Mouse (Mus musculus): ENCODE data around the gene Usp12.
"Not testable (repeated sequence)": the region's sequence is repeated elsewhere in the genome, so short reads cannot be mapped to it uniquely, and the experiment has no call there.

Gene Usp12

DNA sequence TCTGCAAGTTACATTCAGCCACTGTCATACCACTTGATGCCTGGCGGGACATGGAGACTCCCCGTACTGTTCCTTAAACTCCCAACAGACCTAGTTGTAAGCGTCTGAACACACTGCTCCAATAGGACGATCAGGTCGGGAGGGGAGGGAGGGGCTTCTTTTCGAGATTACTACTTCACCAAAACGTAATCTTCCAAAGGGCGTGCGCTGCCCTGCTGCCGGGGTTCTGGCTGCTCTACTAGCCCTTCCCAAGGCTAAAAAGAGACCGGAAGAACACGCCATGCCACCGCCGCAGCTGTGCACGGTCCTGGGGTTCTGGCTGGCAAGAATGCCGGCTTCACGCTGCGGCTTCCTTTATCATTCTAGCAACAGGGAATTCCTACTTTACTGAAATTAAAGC is 58.5 kb downstream of the Usp12 start:
- DNase-seq, result no peak

DNA sequence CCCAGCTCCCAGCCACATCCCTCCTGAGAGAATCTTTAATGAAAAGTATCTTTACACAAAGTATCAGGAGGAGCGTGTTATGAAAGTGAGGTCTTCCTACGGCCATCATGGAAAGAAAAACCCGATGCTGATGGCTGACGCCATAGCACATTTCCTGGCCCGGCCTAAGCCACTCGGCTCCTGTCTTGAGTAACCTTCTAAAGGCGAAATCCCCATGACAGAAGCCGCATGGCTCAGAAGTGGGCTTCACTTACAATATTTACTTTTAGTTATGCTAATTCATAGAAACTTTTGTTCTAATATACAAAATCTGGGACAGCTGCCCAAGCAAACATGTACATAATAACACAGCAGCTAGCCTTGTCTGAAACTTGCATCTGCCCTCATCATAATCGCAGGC is 59.8 kb downstream of the Usp12 start:
- DNase-seq, result not testable (repeated sequence)

DNA sequence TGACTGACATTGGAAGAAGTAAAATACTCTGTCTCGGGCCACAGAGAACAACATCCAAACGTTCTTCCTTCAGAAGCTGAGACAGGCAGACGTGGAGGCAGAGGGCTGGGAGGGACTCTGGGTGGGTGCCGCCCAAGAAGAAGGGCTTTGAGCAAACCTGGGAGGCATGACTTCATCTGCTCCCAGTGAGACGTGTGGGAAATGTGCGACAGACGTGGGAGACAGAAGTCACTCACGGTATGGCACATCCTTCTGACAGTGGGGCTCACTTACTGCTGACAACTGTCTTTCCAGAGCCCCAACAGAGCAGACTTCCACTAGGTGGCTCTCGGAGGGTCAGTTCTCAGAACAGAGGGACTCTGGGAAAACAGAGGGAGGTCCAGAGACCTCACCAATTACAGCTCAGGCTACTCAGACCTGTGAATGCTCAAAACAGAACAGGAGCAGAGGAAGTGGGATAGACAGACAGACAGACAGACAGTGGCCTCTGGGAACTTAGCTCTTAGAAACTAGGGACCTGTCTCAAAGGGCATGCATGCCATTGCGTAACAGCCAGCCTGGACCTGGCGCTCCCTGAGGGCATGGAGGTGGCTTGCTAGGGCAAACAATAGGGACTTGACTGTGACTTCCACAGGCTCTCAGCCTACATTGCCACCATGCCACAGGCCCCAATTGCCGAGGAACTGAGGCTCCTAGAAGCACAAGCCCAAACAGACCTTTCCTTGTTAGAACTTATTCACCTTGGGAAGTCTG is 60.7 kb downstream of the Usp12 start:
- DNase-seq, result peak; percentile 33

DNA sequence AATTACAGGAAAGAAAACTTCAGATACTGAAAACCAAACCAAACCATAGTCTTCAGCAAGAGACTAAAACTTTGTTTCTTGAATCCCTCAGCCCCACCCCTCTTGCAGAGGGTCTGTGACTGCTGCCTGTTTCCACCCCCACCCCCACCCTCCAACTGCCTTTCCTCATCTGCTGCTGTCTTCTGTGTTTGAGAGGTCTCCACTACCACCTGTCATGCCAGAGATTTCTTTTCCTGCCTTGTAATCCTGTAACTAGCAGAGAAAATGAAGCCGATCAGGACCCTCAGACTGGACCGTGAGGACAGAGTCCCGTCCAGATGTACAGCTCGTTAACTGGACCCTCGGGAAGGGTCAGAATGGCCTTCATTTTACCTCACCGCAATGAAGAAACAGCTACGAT is 61.4 kb downstream of the Usp12 start:
- DNase-seq, result no peak

DNA sequence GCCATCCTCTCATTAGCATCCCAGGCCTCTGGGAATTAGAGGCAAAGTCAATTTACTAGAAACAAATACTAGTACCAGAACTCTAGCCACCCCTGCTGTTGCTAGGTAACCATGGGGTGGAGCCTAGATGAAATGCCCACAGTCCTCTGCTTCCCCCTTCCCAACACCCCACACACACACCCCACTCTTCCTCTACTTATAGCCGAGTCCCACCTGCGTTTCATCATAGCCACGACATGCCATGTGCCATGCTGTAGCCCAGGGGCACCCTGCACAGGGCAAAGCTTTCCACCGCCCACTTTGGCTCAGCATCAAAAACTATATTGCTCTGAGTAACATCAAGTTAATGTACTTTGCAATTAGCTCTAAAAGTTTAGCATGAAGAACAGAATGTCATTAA is 67.8 kb downstream of the Usp12 start:
- no peak for DNase-seq

DNA sequence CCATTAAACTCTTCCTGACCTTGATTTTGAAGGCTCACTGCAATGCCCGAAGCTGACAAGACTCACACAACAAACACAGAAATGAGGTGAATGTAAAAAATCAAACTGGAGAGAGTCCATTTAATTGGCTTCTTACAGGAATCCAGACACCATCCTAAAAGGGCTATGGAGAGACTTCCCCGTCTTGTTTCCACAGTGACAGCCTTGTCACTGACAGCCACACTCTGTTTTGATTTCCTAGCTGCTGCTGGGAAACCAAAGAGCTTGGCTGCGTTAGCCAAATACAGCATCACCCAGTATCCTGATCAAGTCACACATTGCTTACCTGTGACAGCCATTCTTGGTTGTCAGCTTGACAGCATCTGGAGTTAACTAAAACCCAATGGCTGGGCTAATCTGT is 69.8 kb downstream of the Usp12 start:
- DNase-seq, result peak; percentile 42

DNA sequence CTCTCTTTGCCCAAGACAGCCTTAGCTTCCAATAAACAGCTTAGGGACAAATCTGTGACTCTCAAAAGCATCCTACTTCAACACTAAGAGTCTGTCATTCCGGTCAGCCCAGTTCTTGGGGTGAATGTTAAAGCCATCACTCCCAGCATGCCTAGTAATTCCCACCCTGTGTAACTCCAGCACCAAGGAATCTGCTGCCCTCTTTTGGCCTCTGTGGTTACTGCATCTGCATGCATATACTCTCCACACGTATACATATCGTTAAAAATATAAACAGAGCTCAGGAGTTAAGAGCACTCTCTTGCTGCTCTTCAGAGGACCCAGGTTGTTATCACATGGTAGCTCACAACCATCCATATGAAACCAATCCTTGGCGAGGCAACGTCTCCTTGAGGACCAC is 71.4 kb downstream of the Usp12 start:
- no peak for DNase-seq

DNA sequence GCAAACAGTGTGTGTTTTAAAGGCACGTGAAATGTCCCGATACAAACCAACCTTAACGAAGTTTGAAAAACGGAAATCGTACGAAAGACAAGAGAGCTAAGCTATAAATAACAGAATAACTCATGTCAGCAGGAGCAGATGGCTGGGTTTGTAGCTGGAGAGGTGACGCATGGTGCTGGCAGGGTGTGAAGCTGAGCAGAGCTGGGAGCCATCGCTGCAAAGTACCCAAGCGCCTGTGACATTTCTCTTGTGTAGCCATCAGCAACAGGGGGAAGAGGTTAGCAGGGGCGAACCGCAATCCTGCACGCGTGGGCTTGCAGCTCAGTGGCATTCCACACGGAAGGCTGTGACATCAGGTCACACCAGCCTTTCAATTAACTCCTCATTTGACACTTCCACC is 72.6 kb downstream of the Usp12 start:
- peak; percentile 69 for DNase-seq

DNA sequence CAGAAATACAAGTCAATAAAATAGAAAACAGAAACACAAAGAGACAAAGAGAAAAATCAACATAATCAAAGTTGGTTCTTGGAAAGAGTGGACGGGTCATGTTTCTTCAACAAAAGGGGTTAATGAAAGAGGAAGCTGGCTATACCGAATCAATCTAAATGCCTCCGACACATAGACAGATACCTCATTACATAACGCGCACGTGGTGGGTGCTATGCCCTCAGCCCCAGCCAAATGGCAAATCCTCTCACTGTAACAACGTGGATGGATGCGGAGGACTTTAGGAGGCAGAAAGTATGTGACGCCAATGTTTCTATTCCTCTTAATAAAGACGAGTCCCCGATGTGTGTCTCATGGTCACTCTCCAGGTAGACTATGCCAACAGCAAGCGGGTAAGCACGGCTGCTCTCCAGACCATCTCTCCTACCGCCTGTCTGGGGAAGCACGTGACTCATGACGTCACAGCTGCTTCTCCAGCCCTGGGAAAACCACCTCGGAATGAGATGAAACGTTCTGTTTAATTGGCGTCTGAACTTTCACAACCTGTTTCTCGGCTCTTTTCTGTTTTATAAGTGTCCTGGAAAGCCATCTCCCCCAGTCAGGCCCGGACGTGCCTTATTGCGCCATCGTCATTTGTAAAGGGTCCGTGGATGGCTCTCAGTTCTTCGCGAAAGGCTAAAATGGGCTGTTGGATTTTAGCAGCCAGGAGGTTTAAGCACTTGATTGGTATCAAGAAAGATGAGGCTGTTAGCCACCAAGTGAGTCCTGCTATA is 75.0 kb downstream of the Usp12 start:
- no peak for DNase-seq

DNA sequence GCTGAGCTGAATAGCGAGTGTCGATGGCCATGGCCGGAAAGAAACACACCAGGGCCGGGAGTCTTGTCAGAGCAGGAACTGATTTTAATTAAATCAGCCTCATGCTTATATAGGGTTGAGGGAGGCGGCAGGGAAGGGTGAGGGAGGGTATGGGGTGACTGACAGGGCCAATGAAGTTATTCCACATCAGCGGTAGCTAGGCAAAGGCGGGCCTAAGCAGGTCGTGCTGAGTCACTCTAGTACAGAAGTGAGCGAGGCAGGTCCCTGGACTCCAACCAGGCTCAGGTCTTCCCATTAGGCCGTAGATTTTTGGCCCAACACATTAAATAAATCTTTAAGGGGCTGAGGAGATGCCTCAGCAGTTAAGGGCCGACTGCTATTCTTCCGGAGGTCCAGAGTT is 81.0 kb downstream of the Usp12 start:
- no peak for DNase-seq

DNA sequence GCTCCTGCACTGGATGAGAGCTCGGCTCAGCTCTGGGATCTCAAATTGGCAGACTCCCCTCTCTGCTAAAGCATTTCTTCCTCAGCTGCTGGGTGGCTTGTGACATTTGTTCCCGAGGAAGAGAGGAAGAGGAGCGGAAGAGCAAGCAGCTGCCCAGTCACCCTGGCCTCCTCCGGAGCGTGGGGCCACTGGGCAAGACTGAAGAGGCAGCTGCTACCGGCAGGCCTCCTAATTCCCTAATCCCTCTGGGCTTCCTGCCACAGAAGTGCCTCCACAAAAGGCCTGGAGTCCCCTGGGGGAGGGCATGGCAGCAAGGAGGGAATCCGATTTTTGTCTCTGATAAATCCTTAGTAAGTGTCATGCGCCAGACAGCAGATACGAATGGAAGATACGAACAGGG is 81.7 kb downstream of the Usp12 start:
- no peak for DNase-seq

DNA sequence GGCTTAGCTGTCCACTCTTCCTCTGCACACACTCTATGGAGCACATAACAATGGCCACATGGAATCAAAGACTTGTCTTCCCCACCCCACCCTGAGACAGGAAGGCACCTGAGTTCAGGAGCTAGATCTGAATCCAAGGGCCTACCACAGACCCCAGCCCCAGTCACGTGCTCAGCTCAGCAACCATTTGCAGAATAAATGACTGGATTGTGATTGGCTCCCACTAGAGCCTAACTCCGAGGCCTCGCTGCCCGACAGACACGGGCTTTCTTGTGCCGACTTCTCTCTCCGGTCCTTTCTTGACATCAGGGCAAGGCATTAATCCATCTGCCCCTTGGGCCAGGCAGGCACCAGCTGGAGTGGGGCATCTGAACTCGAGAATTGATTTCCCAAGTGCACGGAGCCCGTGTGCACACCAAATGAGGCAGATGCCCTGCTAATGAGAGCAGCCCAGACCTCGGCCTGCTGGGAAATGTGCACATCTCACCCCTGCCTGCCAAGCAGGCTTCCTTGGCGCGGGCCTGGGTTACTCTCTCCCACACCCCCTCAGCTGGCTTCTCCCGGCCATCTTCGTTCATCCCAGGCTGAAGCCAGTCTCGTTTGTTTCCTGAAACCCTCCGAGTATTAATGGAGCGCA is 82.4 kb downstream of the Usp12 start:
- no peak for DNase-seq

DNA sequence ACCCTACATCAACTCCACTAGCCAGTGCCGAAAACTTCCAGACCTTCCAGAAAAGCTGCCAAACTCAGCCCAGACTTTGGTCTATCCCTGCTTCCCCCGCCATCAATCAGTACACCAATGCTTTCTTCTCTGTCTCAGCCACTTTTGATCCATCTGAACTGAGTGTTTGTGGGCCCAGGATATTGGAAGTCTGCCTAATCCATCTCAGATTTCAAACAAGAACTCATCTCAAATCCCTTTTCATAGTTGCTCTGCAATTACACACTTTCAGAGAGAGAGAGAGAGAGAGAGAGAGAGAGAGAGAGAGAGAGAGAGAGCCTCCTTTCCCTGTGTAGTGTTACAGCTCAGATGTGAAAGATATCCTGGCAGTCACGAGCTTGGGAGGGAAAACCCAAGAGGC is 85.4 kb downstream of the Usp12 start:
- no peak for DNase-seq

DNA sequence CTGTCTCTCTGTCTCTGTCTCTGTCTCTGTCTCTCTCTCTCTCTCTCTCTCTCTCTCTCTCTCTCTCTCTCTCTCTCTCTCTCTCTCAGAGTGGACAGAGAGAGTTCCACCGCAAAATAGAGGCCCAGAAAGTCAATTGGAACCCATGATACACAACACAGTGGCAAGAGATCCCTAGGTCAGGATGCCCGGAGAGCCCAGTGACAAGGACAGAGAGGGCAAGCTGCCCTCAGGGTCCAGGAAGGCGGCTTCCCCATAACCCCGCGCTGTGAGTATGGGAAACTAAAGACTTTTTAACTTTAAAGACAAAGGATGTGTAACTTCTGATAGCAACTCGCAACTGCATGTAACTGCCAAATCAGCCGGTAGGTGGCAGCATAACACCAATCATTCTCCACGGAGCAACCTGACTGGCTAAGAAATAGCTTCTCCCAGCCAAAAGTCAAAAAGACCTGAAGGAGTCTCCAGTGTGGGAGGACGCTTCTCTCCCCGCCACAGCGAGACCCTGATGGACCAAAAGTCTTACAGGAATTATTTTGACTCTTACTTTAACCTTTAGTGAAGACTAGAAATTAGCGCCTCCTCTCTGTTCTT is 88.9 kb downstream of the Usp12 start:
- DNase-seq, result peak; percentile 65

DNA sequence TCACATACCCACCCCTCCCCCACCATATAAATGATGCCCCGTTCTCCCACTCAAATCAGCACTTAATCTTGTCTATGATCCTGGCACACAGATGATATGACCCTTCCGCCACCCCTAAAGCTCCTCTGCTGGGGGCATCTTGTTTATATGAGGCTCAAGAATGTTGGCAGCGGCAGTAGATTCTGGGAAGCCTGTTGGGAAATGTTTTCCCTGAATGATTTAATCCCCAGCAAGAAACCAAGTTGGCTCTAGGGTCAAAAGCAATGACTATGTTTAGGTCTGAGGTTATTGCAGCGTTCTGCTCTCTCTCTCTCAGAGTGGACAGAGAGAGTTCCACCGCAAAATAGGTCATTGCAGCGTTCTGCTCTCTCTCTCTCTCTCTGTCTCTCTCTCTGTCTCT is 89.4 kb downstream of the Usp12 start:
- DNase-seq, result no peak

DNA sequence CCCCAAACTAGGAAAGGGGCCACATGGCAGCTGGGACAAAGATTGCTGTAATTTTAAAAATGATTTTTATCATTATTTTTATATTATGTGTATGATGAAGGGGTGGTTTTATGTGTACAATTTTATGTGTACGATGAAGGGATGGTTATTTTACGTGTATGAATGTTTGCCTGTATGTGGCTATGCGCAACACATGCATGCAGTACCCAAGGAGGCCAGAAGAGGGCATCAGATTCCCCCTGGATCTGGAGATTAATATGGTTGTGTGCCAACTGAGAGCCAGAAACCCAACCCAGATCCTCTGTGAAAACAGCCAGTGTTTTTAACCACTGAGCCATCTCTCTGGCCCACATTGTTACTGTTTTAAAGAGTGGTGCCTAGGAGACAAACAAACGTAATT is 90.6 kb downstream of the Usp12 start:
- DNase-seq, result no peak

DNA sequence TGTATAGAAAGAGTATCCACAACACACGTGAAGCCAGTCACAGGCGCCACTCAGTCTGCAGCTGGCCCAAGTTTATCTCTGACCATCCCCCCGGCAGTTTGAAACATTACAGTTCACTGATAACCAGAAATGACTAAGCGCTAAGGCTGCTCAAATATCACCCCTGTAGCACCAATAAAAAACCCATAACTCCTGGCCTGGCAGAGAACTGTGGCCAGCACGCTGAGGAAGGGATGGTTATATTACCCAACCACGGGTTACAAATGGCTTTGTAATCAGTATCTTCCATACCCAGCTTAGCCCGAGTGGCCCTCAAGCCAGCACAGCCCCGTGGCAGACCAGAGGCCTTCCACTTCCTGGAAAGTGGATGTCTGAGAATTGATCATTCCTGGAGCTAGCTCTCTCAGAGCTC is 91.1 kb downstream of the Usp12 start:
- no peak for DNase-seq

DNA sequence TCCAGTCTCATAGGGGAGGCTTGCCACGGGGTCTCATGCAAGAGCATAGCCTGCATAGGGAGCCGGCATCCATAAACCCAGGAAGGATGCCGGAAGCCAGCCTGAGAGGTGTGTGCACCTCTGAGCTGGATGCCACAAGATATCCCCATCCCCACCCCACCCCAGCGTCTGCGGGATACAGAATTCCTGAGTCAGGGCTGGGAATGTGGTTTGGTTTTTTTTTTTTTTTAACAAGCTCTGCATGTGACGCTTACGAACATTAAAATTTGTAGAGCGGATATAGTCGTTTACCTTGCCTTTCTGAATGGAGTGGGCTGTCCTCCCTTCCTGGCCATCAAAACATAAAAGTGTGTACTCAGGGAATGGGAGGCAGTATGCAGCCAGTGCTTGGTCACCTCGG is 94.7 kb downstream of the Usp12 start:
- no peak for DNase-seq

DNA sequence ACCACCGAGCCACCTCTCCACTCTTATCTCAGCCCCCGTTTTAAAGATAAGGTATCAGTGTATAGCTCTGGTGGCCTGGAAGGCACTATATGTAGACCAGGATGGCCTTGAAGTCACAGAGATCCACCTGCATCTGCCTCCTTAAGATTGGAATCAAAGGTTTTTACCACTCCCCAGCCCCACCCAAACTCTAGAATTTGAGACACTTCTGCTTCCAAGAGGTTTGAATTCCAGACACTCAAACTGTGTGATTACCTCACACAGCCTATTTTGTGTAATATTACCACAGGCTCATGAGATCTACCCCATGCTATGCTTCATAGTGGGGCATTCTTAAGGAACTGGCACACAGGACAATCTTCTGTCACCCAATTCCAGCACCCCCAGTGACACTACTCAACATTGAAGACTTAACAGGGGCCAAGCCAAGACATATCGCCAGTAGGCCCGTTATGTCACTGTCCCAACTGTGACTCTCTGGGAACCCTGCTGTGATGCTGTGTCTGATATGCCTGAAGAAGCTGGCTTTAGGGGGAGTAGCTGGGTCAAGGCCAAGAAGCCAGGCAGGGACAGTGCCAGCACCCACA is 95.3 kb downstream of the Usp12 start:
- no peak for DNase-seq

DNA sequence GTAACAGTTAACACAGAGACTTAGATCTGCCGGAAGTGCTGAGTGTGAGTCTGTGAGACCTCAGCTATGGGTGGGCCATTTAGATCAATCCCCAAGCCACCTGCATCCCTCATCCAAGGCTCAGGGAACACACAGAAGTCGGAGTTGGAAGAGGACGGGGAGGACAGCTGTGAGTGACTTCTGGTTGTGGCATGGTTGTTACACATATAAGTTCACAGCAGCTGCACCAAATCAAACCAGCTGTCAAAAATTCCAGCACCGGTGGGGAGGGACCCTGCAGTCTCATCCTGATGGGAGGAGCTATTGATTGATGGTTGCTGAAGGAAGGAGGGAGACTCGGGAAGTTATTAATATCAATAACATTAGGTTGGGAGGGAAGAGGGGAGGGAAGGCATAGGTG is 99.3 kb downstream of the Usp12 start:
- DNase-seq, result no peak

DNA sequence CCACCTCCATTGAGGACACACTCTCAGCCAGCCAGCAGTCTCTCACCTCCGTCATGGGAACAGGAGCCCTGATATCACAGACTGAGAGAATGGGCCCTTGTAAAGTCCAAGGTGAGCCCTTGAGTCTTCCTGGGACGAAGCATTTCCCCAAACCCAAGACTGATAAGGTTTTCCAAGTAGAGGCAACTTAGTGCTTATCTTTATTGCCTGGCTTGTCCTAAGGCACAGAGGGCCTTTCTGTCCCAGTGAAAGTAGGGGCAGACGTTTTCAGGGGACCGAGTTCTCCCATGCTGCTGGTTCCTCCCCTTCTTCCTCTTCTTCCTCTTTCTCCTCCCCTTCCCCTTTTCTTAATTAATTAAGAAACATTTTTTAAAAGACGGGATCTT is 101.8 kb downstream of the Usp12 start:
- DNase-seq, result no peak

DNA sequence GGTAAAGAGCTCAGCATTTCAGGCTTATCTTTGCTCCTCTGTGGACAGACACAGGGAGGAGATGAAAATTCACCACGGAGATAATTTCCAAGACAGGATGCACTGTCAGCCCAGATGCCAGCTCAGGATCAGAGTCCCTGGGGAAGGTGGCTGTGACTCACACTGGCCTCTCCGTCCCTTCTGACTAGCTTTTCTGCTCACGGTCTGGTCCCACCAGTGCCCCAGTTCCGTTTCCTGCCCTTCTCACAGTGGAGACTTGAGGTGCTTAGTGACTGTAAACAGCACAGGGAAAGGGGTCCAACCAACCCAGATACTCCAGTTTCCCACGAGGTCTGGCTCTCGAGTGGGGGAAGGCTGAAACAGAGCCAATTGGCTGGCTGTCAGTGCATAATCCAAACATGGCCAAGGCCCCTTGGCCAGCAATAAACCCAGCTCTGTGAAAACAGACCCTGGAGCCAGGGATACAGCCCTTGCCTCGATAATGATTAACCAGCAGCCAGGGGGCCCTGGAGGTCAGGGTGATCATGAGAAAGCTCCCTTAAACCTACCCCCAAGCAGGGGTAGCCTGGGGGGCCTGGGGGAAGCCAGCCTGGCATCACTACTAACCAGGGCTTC is 102.3 kb downstream of the Usp12 start:
- peak; percentile 19 for DNase-seq

DNA sequence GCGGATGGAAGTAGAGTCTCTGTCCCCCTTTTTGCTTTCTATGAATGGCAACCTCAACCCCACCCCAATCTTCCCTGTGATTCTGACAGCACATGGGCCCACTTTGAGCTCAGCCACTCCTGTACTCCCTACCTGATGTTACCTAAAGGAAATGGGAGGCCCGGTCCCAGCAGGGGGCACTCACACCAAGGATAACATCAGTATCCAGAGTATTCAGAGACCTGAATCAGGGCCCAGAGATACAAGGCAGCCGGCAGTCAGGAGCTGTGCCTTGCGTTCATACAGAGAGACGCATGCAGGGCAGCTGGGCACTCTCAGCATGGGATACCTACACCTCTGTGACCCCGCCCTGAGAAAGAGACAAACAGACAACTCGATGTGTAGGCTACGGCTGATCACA is 103.1 kb downstream of the Usp12 start:
- DNase-seq, result no peak
